Mouse (Mus musculus) liver, postnatal 0 days (tissue): Measurements from ENCODE around the gene Inpp5b. TPM values are rescaled to one million over a fixed set of nuclear protein-coding genes. Genes with fewer than 3 reads are reported as not detected.

Experiments
- ATAC-seq: fragments of 200-750 bp; cut with Nextera tagmentation; 2 replicates; pipeline ENCODE4 v1.8.0; 2017; ENCODE audit warnings: mild to moderate bottlenecking, moderate library complexity
- DNase-seq: peaks from one replicate; pipeline ENCODE4 v3.0.0-alpha.2; 2016
- H3K27ac ChIP-seq: fragments of 300-500 bp; sonication (generic); 2 replicates; pipeline ENCODE4 v1.5.1; 2014; ENCODE audit warnings: antibody characterized with exemption, moderate library complexity, mild to moderate bottlenecking, low read depth
- H3K27me3 ChIP-seq: fragments of 300-500 bp; sonication (generic); 2 replicates; pipeline ENCODE4 v1.6.1; 2014; ENCODE audit warnings: low read length, control low read depth, mixed read lengths; ENCODE audit not compliant: insufficient read depth
- H3K36me3 ChIP-seq: fragments of 300-500 bp; sonication (generic); replicated peaks from 2 replicates; pipeline ENCODE4 v1.6.1; 2014; ENCODE audit warnings: mild to moderate bottlenecking, control low read depth, low read length, moderate library complexity, mixed read lengths; ENCODE audit not compliant: insufficient read depth
- H3K4me1 ChIP-seq: fragments of 300-500 bp; sonication (generic); 2 replicates; pipeline ENCODE4 v1.6.1; 2014; ENCODE audit warnings: antibody characterized with exemption, mild to moderate bottlenecking, control low read depth; ENCODE audit not compliant: insufficient read depth
- H3K4me2 ChIP-seq: fragments of 300-500 bp; sonication (generic); 2 replicates; pipeline ENCODE4 v1.6.1; 2014; ENCODE audit warnings: low read depth, mild to moderate bottlenecking, low read length, moderate library complexity, mixed read lengths
- H3K4me3 ChIP-seq: fragments of 300-500 bp; sonication (generic); 2 replicates; pipeline ENCODE4 v1.5.1; 2014; ENCODE audit warnings: low read depth, low read length
- H3K9ac ChIP-seq: fragments of 300-500 bp; sonication (generic); replicated peaks from 2 replicates; pipeline ENCODE4 v1.6.1; 2014; ENCODE audit warnings: mild to moderate bottlenecking, moderate library complexity
- H3K9me3 ChIP-seq: fragments of 300-500 bp; sonication (generic); 2 replicates; pipeline ENCODE4 v1.6.1; 2016; ENCODE audit warnings: mild to moderate bottlenecking, control low read depth, low read length, mixed read lengths
- CTCF ChIP-seq: sonication (generic); IDR thresholded peaks from 2 replicates; pipeline ENCODE4 v1.5.1; 2016; ENCODE audit warnings: antibody characterized with exemption, low read depth
- EP300 ChIP-seq: IDR thresholded peaks from 2 replicates; pipeline ENCODE4 v1.6.1; 2016; ENCODE audit warnings: antibody characterized with exemption, low read depth, mild to moderate bottlenecking
- WGBS: fragments of 180-500 bp; shearing (Covaris S2); extraction: QIAGEN DNeasy Blood & Tissue Kit; methylation state at CpG from one replicate; pipeline ENCODE4 v1.1.7; 2014; ENCODE audit not compliant: insufficient replicate concordance; 5-methylcytosine and 5-hydroxymethylcytosine counted together
- polyA plus RNA-seq: library from polyadenylated mRNA; unstranded; fragments of >200 nt; fragmentation: Nextera tagmentation; extraction: Ambion mirVana; gene quantifications from 2 replicates; pipeline ENCODE4 v1.2.1, GENCODE M21; 2015

The Inpp5b gene
- polyA plus RNA-seq, result 15.5 and 19.5 TPM in 2 replicates

GRCm38 (mm10) chr4:124741376-124742343, at the start of gene Inpp5b:
TSS of gene Inpp5b (plus strand) at chr4:124741850.
- Histone ChIP-seq H3K36me3 (no peaks in the 10 kb centered on the region), H3K9ac (peak within 1 kb of the TSS; percentile 54), H3K4me2 (peak within 1 kb of the TSS; percentile 68), H3K4me1 (peaks cover 11% of the 10 kb centered on the region), H3K4me3 (peak within 1 kb of the TSS; percentile 53), H3K9me3 (no peaks in the 10 kb centered on the region), H3K27me3 (no peaks in the 10 kb centered on the region), H3K27ac (0 out of 2 replicates have a peak within 1 kb of the TSS, but pooled peaks have one; percentile 0)
- TF ChIP-seq EP300 (no peak), CTCF (peak; percentile 38)
- ATAC-seq (peak; percentile 83), DNase-seq (peak; percentile 79)
- WGBS, result 10% methylated on average over 25 of the region's 25 CpGs

- Histone ChIP-seq H3K4me2 (peak overlapping the region; percentile 84), H3K9me3 (no peaks in the 10 kb centered on the region), H3K27me3 (no peaks in the 10 kb centered on the region), H3K4me3 (peak overlapping the region; percentile 83), H3K36me3 (0 out of 2 replicates have a peak, but pooled peaks cover 3% of the 10 kb centered on the region), H3K27ac (peak overlapping the region; percentile 60; the same call in 1 of the 2 replicates), H3K4me1 (peaks cover 26% of the 10 kb centered on the region), H3K9ac (peak overlapping the region; percentile 86)
- WGBS, result 59% methylated on average over 3 of the region's 3 CpGs
- ATAC-seq (no peak), DNase-seq (no peak)
- TF ChIP-seq CTCF, result no peak
- TF ChIP-seq EP300, result no peak
Observed at GRCm38 (mm10) chr4:124692416-124692861, 49.2 kb upstream of the Inpp5b start.

- peak within 1 kb of the TSS; percentile 60 for H3K27ac ChIP-seq
- TF ChIP-seq CTCF (no peak), EP300 (no peak)
- ATAC-seq, result peak; percentile 97
- H3K4me2 ChIP-seq, result peak within 1 kb of the TSS; percentile 84
- H3K9ac ChIP-seq, result peak within 1 kb of the TSS; percentile 86
- peak; percentile 88 for DNase-seq
- H3K9me3 ChIP-seq, result no peaks in the 10 kb centered on the region
- H3K4me1 ChIP-seq, result peaks cover 26% of the 10 kb centered on the region
- H3K36me3 ChIP-seq, result no peaks in the 10 kb centered on the region
- WGBS, result 1% methylated on average over 43 of the region's 43 CpGs
- H3K4me3 ChIP-seq, result peak within 1 kb of the TSS; percentile 83
- H3K27me3 ChIP-seq, result no peaks in the 10 kb centered on the region
Observed at GRCm38 (mm10) chr4:124693135-124693894, 48.3 kb upstream of the Inpp5b start, which contains the start of gene Utp11. TSS of gene Utp11 (minus strand) at chr4:124693600.

- ATAC-seq, result no peak
- Histone ChIP-seq H3K9me3 (no peaks in the 10 kb centered on the region), H3K4me2 (no peak overlapping the region), H3K9ac (no peak overlapping the region), H3K27ac (no peak overlapping the region), H3K36me3 (no peaks in the 10 kb centered on the region), H3K4me3 (no peak overlapping the region), H3K4me1 (peaks cover 26% of the 10 kb centered on the region), H3K27me3 (no peaks in the 10 kb centered on the region)
- TF ChIP-seq CTCF (no peak), EP300 (no peak)
- DNase-seq, result no peak
- 93% methylated on average over 2 of the region's 2 CpGs for WGBS
Observed at GRCm38 (mm10) chr4:124694572-124694971, 47.1 kb upstream of the Inpp5b start.

- peak overlapping the region; percentile 7 for H3K4me3 ChIP-seq
- H3K36me3 ChIP-seq, result no peaks in the 10 kb centered on the region
- peak overlapping the region; percentile 7; the same call in 1 of the 2 replicates for H3K27ac ChIP-seq
- TF ChIP-seq EP300, result no peak
- WGBS, result 8% methylated on average over 18 of the region's 18 CpGs
- ATAC-seq, result no peak
- H3K4me1 ChIP-seq, result peaks cover 30% of the 10 kb centered on the region
- no peaks in the 10 kb centered on the region for H3K9me3 ChIP-seq
- H3K9ac ChIP-seq, result no peak overlapping the region
- peak overlapping the region; percentile 57 for H3K4me2 ChIP-seq
- DNase-seq, result no peak
- 0 out of 2 replicates have a peak, but pooled peaks cover 5% of the 10 kb centered on the region for H3K27me3 ChIP-seq
Observed at GRCm38 (mm10) chr4:124695786-124696516, 45.7 kb upstream of the Inpp5b start.
